Mouse (Mus musculus) embryonic fibroblast, embryonic 13.5 days (primary cell): ENCODE results near the gene Micall2.

Experiments used
- CTCF ChIP-seq: IDR thresholded peaks from 2 replicates; pipeline ENCODE4 v1.5.1; 2011; ENCODE audit warnings: mild to moderate bottlenecking, control low read depth, low read length, moderate library complexity, borderline replicate concordance; ENCODE audit not compliant: insufficient read depth
- POLR2A ChIP-seq: IDR thresholded peaks from 2 replicates; pipeline ENCODE4 v1.6.1; 2011; ENCODE audit warnings: low read depth, mild to moderate bottlenecking, control low read depth, low read length, moderate library complexity

- no peak for TF ChIP-seq CTCF
- no peak for TF ChIP-seq POLR2A
Observed at GRCm38 (mm10) chr5:139694989-139695571, 41.1 kb downstream of the Micall2 start.
